8 mouse cellular contexts compared by ENCODE assay signal in the genomic region with DNA sequence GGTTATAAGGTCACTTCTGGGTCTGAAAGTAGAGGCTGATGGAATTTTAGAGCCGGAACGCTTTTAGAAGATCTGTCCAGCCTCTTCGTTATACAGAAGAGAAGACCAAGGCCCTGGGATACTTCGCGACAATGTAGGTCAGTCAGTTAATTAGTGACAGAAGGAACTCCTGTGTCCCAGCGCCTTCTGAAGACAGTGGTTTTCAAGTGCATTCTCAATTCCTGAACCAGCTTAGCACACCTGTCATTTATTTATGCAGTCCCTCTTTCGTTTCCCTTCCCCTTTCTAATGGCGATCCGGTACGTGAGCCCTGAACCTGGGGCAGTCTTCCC.
DNase-seq lines count a peak whose midpoint lies in the region; ATAC-seq lines count a peak whose summit lies in the region.

No protein-coding gene starts in this region.

- H3K9me3 ChIP-seq in heart, embryonic 14.5 days (ENCODE audit: control insufficient read depth, low read length): no peaks in the 10 kb centered on the region
- no peaks in the 10 kb centered on the region for H3K9me3 ChIP-seq in hindbrain, embryonic 11.5 days (ENCODE audit: control insufficient read depth, low read length)

- H3K4me2 ChIP-seq in heart, embryonic 14.5 days (ENCODE audit: low read length): peak overlapping the region; percentile 90
- H3K4me2 ChIP-seq in hindbrain, embryonic 11.5 days (replicated peaks; ENCODE audit: low read depth, low read length): peak overlapping the region; percentile 90

- ATAC-seq in heart, embryonic 14.5 days (ENCODE audit: insufficient number of reproducible peaks, insufficient read depth, low FRiP score, low read depth): no peak
- ATAC-seq in hindbrain, embryonic 11.5 days (ENCODE audit: low FRiP score): no peak; the same call in 1 of the 2 replicates

- no peaks in the 10 kb centered on the region for H3K36me3 ChIP-seq in heart, embryonic 14.5 days (ENCODE audit: control insufficient read depth, insufficient read depth, low read length)
- no peaks in the 10 kb centered on the region for H3K36me3 ChIP-seq in hindbrain, embryonic 11.5 days (ENCODE audit: control insufficient read depth, insufficient read depth, low read length)

- H3K4me3 ChIP-seq in heart, embryonic 14.5 days (ENCODE audit: control insufficient read depth in 1 of 2, insufficient read depth in 1 of 2, low read depth in 1 of 2, low read length in 2 of 2): peak overlapping the region; percentile 84 to 88
- peak overlapping the region; percentile 86 for H3K4me3 ChIP-seq in hindbrain, embryonic 11.5 days (ENCODE audit: low read depth, low read length)

- no peak for DNase-seq in heart, postnatal 36 days
- DNase-seq in MEL-GATA-1-ER (ENCODE audit: extremely low read depth, low read depth): peak; percentile 18
- DNase-seq in hindbrain, embryonic 11.5 days (ENCODE audit: low spot score): no peak
- peak; percentile 12 for DNase-seq in mesoderm, embryonic 11.5 days (ENCODE audit: low read depth, low spot score)
- DNase-seq in ovary, postnatal 10 days (ENCODE audit: low spot score): no peak
- no peak for DNase-seq in cerebellum, postnatal 14 days
- DNase-seq in cerebellum, postnatal 10 days: no peak

- 16% methylated on average over 10 of the region's 10 CpGs for WGBS in heart, embryonic 14.5 days
- WGBS in hindbrain, embryonic 11.5 days: 23% methylated on average over 10 of the region's 10 CpGs

- H3K4me1 ChIP-seq in heart, embryonic 14.5 days (ENCODE audit: control insufficient read depth in 2 of 2, insufficient read depth in 2 of 2, low read length in 2 of 2): no peaks in the 10 kb centered on the region
- 0 out of 2 replicates have a peak, but pooled peaks cover 3% of the 10 kb centered on the region for H3K4me1 ChIP-seq in hindbrain, embryonic 11.5 days (replicated peaks; ENCODE audit: control insufficient read depth, insufficient read depth, low read length)

- no peaks in the 10 kb centered on the region for H3K27me3 ChIP-seq in heart, embryonic 14.5 days (ENCODE audit: control insufficient read depth, insufficient read depth, low read length)
- no peaks in the 10 kb centered on the region for H3K27me3 ChIP-seq in hindbrain, embryonic 11.5 days (ENCODE audit: control insufficient read depth, insufficient read depth, low read length)

- peak overlapping the region; percentile 89 for H3K9ac ChIP-seq in heart, embryonic 14.5 days (ENCODE audit: low read length)
- H3K9ac ChIP-seq in hindbrain, embryonic 11.5 days (ENCODE audit: low read depth, low read length): peak overlapping the region; percentile 66

- intact Hi-C loops in heart, postnatal 36 days (cut with DNase I): loop anchor here (1.0 to 5.0 kb wide), 2 partner anchors 30 to 110 kb away; no protein-coding TSS in a partner anchor

- H3K27ac ChIP-seq in heart, embryonic 14.5 days (replicated peaks in 1 of 2; ENCODE audit: control insufficient read depth in 1 of 2, insufficient read depth in 1 of 2, low read depth in 2 of 2, low read length in 2 of 2): peak overlapping the region; percentile 84 to 86
- H3K27ac ChIP-seq in hindbrain, embryonic 11.5 days (ENCODE audit: low read depth, low read length): peak overlapping the region; percentile 80; the same call in 1 of the 2 replicates

Comparison
In these comparisons a context has a peak if more than half of its experiments do, and no peak if none do; other contexts are left out.
1. DNase-seq: peak in MEL-GATA-1-ER (single experiment) and mesoderm, embryonic 11.5 days (single experiment); none in heart, postnatal 36 days (0 of 2), hindbrain, embryonic 11.5 days (single experiment), ovary, postnatal 10 days (single experiment), cerebellum, postnatal 14 days (0 of 2) and cerebellum, postnatal 10 days (0 of 2).